Mouse (Mus musculus) hindbrain, embryonic 15.5 days (tissue): ENCODE measurements at regions not wholly inside any gene's neighbourhood (a gene's known extent, or its start where the extent isn't known, plus 50 kb on each side); places are given as distances from the start of the nearest gene placed in this dataset.
"Not testable (repeated sequence)": the region's sequence is repeated elsewhere in the genome, so short reads cannot be mapped to it uniquely, and the experiment has no call there.

Experiments used
- ATAC-seq: fragments of 200-750 bp; cut with Nextera tagmentation; 2 replicates; pipeline ENCODE4 v1.8.0; 2017; ENCODE audit warnings: low read depth, moderate number of reproducible peaks, moderate TSS enrichment; ENCODE audit not compliant: low FRiP score
- H3K27ac ChIP-seq: fragments of 300-500 bp; sonication (generic); replicated peaks from 2 replicates; pipeline ENCODE4 v1.5.1; 2015; ENCODE audit warnings: mild to moderate bottlenecking, inconsistent platforms
- H3K27me3 ChIP-seq: fragments of 300-500 bp; sonication (generic); 2 replicates; pipeline ENCODE4 v1.6.1; 2015; ENCODE audit warnings: control low read depth, inconsistent platforms
- H3K36me3 ChIP-seq: fragments of 300-500 bp; sonication (generic); 2 replicates; pipeline ENCODE4 v1.6.1; 2015; ENCODE audit warnings: control low read depth, inconsistent platforms
- H3K4me1 ChIP-seq: fragments of 300-500 bp; sonication (generic); replicated peaks from 2 replicates; pipeline ENCODE4 v1.6.1; 2015; ENCODE audit warnings: control low read depth, inconsistent platforms
- H3K4me2 ChIP-seq: fragments of 300-500 bp; sonication (generic); 2 replicates; pipeline ENCODE4 v1.6.1; 2015; ENCODE audit warnings: moderate library complexity, mild to moderate bottlenecking, inconsistent platforms
- H3K4me3 ChIP-seq: fragments of 300-500 bp; sonication (generic); 2 replicates; pipeline ENCODE4 v1.5.1; 2015; ENCODE audit warnings: mild to moderate bottlenecking, inconsistent platforms
- H3K9ac ChIP-seq: fragments of 300-500 bp; sonication (generic); 2 replicates; pipeline ENCODE4 v1.6.1; 2015; ENCODE audit warnings: inconsistent platforms
- H3K9me3 ChIP-seq: fragments of 300-500 bp; sonication (generic); 2 replicates; pipeline ENCODE4 v1.6.1; 2016; ENCODE audit warnings: control low read depth, inconsistent platforms
- WGBS: fragments of 180-500 bp; shearing (Covaris S2); methylation state at CpG from one replicate; pipeline ENCODE4 v1.1.7; 2015; 5-methylcytosine and 5-hydroxymethylcytosine counted together

DNA sequence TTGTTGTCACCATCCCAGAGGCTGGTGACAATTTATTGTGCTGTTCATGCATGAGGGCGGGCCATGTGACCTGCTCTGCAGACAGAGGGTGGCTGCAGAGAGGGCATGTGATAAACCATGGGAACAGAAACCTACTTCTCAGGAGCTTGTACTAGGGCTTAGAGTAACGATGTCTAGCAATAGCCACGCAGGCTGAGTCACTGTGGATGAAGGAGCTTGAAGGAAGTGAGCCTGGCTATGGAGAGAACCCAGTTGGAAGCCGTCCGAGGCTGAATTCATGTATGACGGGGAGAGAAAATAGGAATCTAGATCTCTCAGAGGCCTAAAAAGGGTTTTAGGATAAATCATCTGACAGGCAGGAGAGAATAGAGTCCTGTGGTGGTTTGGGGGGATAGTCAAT lies 988.0 kb downstream of the 4930447A16Rik start:
- ATAC-seq, result no peak
- no peaks in the 10 kb centered on the region for H3K36me3 ChIP-seq
- WGBS, result 90% methylated on average over 6 of the region's 6 CpGs

DNA sequence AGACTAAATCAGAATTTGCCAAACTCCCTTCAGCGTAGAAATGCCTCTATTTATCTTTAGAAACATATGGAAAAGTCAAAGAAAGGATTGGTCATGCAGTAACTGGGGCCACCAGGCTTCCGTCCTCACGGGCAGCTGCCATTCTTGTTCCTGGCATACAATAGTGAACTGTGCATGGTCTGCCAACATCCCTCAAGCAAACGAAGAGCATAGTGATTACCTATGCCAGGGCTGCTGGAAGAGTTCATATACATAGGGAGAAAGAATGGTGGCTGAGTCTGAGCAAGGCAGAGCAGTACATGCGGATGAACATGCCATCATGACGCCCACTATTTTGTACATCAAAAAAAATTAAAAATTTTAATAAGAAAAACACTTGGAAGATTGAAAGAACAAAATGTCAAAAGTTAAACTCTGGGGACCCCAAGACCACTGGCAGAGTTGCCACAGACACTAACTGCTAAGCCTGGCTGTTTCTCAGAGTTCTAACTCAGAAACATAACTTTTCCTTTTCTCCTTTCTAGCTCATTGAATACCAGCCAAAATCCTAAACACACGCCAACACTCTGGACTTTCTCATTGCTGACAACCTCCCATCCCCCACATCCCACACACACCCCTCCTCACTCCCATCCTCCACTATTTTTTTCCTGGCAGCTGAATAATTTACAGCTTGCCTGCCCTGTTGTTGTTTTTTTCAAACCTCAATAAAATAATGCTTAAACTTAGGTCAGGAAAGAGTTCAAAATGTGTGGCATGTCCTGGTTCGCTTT lies 989.1 kb downstream of the 4930447A16Rik start:
- H3K4me2 ChIP-seq, result no peak overlapping the region
- ATAC-seq, result no peak
- WGBS, result 68% methylated on average over 8 of the region's 8 CpGs
- H3K27me3 ChIP-seq, result no peaks in the 10 kb centered on the region
- H3K27ac ChIP-seq, result no peak overlapping the region
- no peak overlapping the region for H3K9ac ChIP-seq
- H3K4me3 ChIP-seq, result no peak overlapping the region
- H3K4me1 ChIP-seq, result no peaks in the 10 kb centered on the region
- no peaks in the 10 kb centered on the region for H3K36me3 ChIP-seq
- H3K9me3 ChIP-seq, result no peaks in the 10 kb centered on the region

More for the DNA sequence above, 988.0 kb downstream of the 4930447A16Rik start:
- Histone ChIP-seq H3K4me1 (no peaks in the 10 kb centered on the region), H3K27ac (no peak overlapping the region), H3K4me3 (no peak overlapping the region), H3K4me2 (no peak overlapping the region), H3K27me3 (no peaks in the 10 kb centered on the region), H3K9ac (no peak overlapping the region), H3K9me3 (no peaks in the 10 kb centered on the region)

DNA sequence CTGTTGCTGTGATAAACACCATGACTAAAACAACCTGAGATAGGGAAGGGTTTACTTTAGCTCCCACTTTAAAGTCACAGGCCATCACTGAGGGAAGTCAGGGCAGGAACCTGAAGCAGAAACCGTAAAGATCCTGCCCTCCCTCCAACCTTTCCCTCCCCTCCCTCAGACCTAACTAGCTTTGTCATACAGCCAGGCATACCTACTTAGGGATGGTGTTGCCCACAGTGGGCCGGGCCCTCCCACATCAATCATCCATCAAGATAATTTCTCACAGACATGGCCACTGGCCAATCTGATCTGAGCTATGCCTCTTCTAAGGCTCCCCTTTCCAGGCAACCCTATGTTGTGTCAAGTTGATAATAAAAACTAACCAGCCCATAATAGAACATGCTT lies 989.7 kb downstream of the 4930447A16Rik start:
- H3K4me1 ChIP-seq, result no peaks in the 10 kb centered on the region
- no peak overlapping the region for H3K9ac ChIP-seq
- no peaks in the 10 kb centered on the region for H3K36me3 ChIP-seq
- WGBS, result 78% methylated on average over 2 of the region's 2 CpGs
- no peak overlapping the region for H3K4me3 ChIP-seq
- ATAC-seq, result no peak
- H3K27ac ChIP-seq, result no peak overlapping the region
- H3K9me3 ChIP-seq, result no peaks in the 10 kb centered on the region
- no peak overlapping the region for H3K4me2 ChIP-seq
- no peaks in the 10 kb centered on the region for H3K27me3 ChIP-seq

DNA sequence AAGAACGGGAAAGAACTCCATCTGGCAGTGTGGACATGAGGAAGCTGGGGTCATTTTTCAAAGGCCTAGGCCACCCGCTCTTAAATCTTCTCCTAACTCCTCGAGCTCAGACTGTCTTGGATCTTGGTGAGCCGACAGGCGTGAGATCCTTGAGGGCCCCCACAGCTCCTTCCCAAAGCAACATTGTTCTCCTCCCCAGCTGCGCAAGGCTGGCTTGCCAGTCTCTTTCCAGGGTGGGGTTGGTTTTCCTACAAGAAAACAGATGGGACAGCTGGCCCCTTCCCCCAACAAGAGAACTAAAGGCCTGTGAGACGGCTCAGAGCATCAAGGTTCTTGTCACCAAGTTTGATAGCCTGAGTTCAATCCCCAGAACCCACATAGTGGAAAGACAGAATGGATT lies 994.3 kb downstream of the 4930447A16Rik start:
- H3K9me3 ChIP-seq, result no peaks in the 10 kb centered on the region
- 76% methylated on average over 7 of the region's 7 CpGs for WGBS
- H3K4me2 ChIP-seq, result no peak overlapping the region
- no peaks in the 10 kb centered on the region for H3K27me3 ChIP-seq
- H3K4me3 ChIP-seq, result no peak overlapping the region
- no peak for ATAC-seq
- H3K4me1 ChIP-seq, result peaks cover 8% of the 10 kb centered on the region; the same call in 1 of the 2 replicates
- H3K9ac ChIP-seq, result no peak overlapping the region
- H3K36me3 ChIP-seq, result no peaks in the 10 kb centered on the region
- H3K27ac ChIP-seq, result no peak overlapping the region

DNA sequence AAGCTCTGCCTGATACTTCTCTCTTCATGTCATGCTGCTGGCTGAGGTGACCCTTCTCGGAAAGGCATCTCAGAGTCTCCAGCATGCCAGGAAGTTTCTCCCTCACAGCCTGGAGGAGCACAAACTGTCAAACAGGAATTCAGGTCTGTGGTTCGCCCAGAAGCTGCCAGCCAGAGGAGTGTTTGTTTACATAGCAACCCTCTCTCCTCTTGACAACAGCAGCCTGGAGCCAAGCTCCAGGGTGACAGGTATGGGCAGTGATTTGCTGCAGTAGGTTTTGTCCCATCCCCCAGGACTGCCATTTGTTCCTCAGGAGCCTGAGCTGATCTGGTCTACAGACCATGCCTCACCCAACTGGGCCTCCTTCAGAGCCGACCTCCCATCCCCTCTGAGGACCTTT lies 995.4 kb downstream of the 4930447A16Rik start:
- Histone ChIP-seq H3K27me3 (no peaks in the 10 kb centered on the region), H3K36me3 (no peaks in the 10 kb centered on the region), H3K9me3 (no peaks in the 10 kb centered on the region), H3K4me3 (no peak overlapping the region), H3K4me1 (peaks cover 8% of the 10 kb centered on the region; the same call in 1 of the 2 replicates), H3K27ac (no peak overlapping the region), H3K4me2 (no peak overlapping the region), H3K9ac (no peak overlapping the region)
- WGBS, result 41% methylated on average over 3 of the region's 3 CpGs
- no peak for ATAC-seq

DNA sequence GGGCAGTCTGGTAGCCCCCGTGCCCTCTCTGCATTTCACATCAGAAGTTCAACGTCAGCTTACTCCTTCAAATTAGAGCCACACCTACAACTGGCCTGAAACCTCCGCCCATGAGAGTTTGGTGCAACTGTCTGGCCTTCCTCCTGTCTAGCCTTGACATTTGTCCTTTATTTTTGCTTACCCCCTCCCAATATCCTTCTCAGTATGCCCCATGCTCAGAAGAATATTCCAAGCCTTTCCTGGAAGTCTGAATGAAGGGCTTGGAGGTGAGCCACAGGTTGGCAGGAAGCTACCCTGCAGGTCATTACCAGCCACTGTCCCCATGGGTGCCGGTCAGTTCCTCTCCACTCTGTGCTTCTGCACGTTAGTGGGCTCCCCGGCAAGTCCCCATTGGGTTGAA lies 997.4 kb downstream of the 4930447A16Rik start:
- ATAC-seq, result no peak
- no peak overlapping the region for H3K27ac ChIP-seq
- 79% methylated on average over 6 of the region's 6 CpGs for WGBS
- H3K9me3 ChIP-seq, result no peaks in the 10 kb centered on the region
- H3K27me3 ChIP-seq, result no peaks in the 10 kb centered on the region
- H3K4me3 ChIP-seq, result no peak overlapping the region
- H3K4me1 ChIP-seq, result peaks cover 8% of the 10 kb centered on the region; the same call in 1 of the 2 replicates
- no peaks in the 10 kb centered on the region for H3K36me3 ChIP-seq
- H3K9ac ChIP-seq, result no peak overlapping the region
- no peak overlapping the region for H3K4me2 ChIP-seq

DNA sequence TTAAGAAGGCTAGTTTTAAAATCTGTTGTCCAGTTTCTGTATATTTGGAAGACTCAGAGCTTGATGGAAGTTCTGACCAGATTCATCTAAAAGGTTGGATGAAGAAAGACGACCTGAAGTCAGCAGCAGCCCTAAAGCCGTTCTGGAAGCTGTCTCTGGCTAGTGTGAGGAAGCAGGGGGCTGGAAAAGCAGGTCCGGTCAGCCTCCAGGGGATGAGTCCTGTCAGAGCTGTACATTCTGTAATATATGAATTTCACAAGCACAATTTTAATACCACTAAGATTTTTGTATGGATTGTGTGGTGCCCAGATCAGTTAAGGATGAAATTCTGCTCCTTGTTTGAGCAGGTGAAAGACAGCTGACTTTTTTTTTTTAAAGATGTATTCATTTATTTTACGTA lies 1000.2 kb downstream of the 4930447A16Rik start:
- Histone ChIP-seq H3K36me3 (no peaks in the 10 kb centered on the region), H3K27ac (no peak overlapping the region), H3K4me1 (peaks cover 6% of the 10 kb centered on the region; the same call in 1 of the 2 replicates), H3K4me2 (no peak overlapping the region), H3K4me3 (no peak overlapping the region), H3K27me3 (no peaks in the 10 kb centered on the region), H3K9ac (no peak overlapping the region), H3K9me3 (no peaks in the 10 kb centered on the region)
- WGBS, result 86% methylated on average over 4 of the region's 4 CpGs
- no peak for ATAC-seq

DNA sequence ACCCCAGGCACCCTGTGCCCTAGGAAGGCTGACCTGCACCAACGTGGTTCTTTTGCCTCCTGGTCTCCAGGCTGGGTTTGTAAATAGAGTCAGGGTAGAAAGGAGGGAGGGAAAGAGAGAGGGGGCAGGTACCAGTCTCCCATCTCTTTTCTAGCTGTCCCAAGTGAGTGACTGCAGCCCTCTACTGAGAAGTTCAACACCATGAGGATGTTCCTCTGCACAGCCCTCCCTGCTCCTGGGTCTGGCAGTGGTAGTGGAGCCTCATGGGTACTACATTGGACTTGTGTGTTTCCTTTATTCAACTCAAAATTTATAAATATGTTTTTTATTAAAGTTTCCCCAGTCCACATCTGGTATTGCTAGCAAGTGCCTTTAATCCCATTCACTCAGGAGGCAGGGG lies 1002.6 kb downstream of the 4930447A16Rik start:
- Histone ChIP-seq H3K4me1 (no peaks in the 10 kb centered on the region), H3K27me3 (no peaks in the 10 kb centered on the region), H3K27ac (no peak overlapping the region), H3K9me3 (no peaks in the 10 kb centered on the region), H3K36me3 (no peaks in the 10 kb centered on the region), H3K4me3 (no peak overlapping the region), H3K9ac (no peak overlapping the region), H3K4me2 (no peak overlapping the region)
- whole genome bisulfite sequencing, result 43% methylated on average over 1 of the region's 1 CpGs
- ATAC-seq, result no peak

DNA sequence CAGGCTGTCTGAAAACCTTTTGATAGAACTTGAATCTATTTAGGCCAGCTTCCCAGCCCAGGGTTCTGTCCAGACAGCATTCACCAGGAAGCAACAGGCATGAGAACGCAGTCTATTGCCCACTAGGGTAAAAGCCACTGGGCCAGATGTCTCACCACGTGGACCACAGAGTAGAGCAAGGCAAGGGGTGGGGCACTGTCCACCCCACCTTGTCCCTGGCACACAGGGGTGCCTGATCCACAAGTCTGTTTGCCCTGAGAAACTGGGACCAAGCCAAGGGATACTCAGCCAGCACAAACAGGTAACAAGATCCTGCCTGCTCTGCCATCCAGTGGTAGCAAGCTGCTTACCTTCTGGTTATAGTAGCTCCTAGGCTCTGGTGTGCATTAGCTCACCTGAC lies 1006.3 kb downstream of the 4930447A16Rik start:
- Histone ChIP-seq H3K4me2 (no peak overlapping the region), H3K4me3 (no peak overlapping the region), H3K27me3 (no peaks in the 10 kb centered on the region), H3K4me1 (no peaks in the 10 kb centered on the region), H3K27ac (no peak overlapping the region), H3K36me3 (no peaks in the 10 kb centered on the region), H3K9me3 (no peaks in the 10 kb centered on the region), H3K9ac (no peak overlapping the region)
- 79% methylated on average over 2 of the region's 2 CpGs for WGBS
- no peak for ATAC-seq

DNA sequence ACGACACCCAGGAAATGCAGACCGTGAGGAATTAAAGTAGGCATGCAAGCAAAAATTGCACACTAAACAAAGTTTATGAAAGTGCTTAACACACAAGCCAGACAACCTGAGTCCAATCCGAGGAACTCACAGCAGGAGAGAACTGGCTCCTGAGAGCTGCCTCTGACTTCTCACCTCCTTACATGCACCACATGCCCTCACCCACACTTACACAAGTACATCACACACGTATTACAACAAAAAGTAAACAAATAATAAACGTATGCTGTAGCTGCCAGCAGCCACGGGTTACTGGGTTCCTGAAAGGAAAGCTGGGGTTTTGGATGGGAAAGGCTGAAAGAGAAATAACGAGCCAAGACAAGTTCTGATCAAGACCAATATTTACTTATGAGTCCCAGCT lies 1008.0 kb downstream of the 4930447A16Rik start:
- WGBS, result 89% methylated on average over 7 of the region's 7 CpGs

DNA sequence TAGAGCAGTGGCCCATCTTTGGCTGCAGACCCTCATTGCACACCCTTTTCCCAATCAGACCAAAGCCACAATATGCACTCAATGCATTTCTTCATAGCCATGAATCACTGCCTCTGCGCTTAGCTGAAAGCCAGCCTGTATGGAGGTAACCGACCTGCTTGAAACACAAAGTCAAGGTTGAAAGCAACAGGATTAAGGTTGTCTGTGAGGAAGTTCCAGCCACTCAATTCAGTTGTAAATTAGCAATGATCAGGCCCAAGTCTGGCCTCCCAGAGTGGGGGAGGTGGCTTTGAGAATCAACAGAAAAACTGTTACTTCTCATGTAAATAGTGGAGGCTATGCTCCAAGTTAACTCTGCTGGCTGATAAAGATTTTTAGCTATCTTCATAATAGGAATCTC lies 1008.9 kb downstream of the 4930447A16Rik start:
- WGBS, result 93% methylated on average over 2 of the region's 2 CpGs
- ATAC-seq, H3K4me3 ChIP-seq, H3K27me3 ChIP-seq, H3K9ac ChIP-seq, H3K36me3 ChIP-seq, H3K9me3 ChIP-seq, H3K4me2 ChIP-seq, H3K27ac ChIP-seq, H3K4me1 ChIP-seq: not testable (repeated sequence)

More for the DNA sequence above, 1008.0 kb downstream of the 4930447A16Rik start:
- Histone ChIP-seq H3K27me3 (no peaks in the 10 kb centered on the region), H3K27ac (no peak overlapping the region), H3K9me3 (no peaks in the 10 kb centered on the region), H3K36me3 (no peaks in the 10 kb centered on the region), H3K4me2 (no peak overlapping the region), H3K4me3 (no peak overlapping the region), H3K4me1 (no peaks in the 10 kb centered on the region), H3K9ac (no peak overlapping the region)
- no peak for ATAC-seq
